Mouse (Mus musculus): ENCODE measurements around the gene Preb. TPM values are rescaled to one million over a fixed set of nuclear protein-coding genes. Genes with fewer than 3 reads are reported as not detected.

Gene Preb
- total RNA-seq, 2 experiments from 2014 or later: 115 to 137 TPM

DNA sequence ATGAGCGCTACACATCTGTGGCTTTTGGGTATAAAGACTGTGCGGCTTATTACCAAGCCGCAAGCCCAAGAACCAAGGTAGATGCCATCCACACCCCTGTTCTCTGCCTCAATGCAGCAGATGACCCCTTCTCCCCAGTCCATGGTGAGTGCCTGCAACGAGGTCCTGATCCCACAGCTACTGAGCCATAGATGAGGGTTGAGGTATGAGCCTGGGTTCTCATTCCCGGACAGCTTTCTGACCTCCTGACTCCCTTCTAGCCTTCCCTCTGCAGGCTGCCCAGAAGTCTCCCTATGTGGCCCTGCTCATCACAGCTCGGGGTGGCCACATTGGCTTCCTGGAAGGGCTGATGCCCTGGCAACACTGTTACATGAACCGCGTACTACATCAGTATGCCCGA lies 5.6 kb downstream of the Preb start:
- DNase-seq: no peak

DNA sequence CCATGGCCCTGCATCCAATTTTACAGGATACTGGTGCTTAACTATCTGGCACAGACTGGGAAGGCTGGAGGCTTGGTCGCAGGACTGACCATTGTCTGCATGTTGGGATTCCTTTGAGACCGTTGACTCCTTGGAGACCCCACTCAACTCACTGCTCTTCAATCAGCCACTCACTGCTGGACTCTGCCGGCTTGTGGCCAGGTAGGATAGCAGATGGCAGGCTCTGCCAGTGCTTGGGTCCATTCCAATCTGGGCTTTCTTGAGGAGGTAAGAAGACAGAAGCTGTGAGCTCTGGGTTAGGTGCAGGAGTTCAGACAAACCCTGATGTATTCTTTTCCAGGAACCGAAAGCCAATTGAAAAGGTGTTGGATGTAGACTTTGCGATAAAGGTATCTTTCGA lies 6.1 kb downstream of the Preb start:
- no peak for DNase-seq

GRCm38 (mm10) chr5:30952551-30952950 lies 7.6 kb downstream of the Preb start:
- no peak for DNase-seq

DNA sequence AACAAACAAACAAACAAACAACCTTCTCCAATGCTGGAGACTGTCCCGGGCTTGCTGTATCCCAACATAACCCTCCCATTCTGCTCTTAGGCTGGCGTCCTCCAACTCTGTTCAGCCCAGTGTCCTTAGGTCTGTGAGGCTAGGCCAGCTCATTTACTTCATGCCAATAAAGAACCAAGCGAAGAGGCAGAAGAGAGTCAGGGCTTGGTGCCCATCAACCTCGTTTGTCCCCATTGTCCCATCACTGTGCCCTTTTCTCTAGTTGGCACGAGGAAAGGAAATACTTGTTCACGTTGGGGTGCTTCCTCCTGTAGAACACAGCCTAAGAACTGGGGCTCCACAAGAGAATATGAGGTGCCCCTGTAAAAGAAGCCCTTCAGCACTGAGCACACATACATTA lies 8.5 kb downstream of the Preb start:
- no peak for DNase-seq

DNA sequence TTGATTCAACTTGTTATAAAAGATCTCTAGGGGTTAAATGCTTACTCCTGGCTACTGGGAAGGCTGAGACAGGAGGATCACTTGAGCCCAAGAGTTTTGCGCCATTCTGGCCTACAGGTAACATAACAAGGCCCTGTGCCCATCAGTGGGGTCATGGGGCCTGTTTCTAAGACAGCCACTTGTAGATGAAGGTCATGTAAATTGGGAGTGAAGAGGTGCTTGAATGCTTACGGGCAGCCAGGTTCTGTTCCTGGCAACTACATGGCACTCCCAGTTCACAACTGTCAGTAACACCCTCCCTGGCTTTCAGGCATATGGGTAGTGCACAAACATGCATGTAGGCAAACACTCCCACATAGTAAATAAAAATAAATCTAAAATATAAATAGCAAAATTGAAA lies 9.2 kb downstream of the Preb start:
- DNase-seq: no peak

GRCm38 (mm10) chr5:30950451-30950850 lies 9.7 kb downstream of the Preb start:
- DNase-seq: no peak

DNA sequence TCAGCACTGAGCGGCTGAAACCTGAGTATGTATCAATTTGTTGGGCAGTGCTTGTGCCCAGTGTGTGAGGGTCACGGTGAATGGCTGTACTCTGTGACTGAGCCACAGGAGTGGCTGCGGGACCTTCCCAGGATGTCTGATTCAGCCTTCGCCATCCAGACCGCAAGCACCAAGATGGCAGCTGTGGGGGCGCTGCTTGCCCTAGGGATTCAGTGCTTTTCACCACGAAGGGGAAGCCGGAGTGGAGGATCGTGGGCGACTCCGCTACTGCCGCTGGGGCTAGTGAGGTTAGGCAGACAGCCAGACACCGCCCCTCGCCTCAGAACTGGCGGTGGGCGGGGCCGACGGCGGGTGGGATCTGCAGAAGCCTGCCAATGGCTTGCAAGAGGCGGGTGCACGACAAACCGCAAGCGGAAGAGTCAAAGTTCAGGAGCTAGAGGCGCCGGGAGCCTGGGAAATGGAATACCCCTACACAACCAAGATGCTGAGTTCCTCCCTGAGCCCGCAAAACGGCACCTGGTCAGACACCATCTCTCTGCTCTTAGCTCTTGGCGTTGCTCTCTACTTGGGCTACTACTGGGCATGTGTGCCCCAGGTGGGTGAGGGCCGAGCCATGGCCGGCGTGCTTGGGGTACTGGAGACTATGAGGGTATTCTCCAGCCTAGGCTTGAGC lies 10.4 kb downstream of the Preb start:
- DNase-seq: peak; percentile 91 to 92

- DNase-seq: no peak
Measured at GRCm38 (mm10) chr5:30948620-30949019, 11.5 kb downstream of the Preb start.

DNA sequence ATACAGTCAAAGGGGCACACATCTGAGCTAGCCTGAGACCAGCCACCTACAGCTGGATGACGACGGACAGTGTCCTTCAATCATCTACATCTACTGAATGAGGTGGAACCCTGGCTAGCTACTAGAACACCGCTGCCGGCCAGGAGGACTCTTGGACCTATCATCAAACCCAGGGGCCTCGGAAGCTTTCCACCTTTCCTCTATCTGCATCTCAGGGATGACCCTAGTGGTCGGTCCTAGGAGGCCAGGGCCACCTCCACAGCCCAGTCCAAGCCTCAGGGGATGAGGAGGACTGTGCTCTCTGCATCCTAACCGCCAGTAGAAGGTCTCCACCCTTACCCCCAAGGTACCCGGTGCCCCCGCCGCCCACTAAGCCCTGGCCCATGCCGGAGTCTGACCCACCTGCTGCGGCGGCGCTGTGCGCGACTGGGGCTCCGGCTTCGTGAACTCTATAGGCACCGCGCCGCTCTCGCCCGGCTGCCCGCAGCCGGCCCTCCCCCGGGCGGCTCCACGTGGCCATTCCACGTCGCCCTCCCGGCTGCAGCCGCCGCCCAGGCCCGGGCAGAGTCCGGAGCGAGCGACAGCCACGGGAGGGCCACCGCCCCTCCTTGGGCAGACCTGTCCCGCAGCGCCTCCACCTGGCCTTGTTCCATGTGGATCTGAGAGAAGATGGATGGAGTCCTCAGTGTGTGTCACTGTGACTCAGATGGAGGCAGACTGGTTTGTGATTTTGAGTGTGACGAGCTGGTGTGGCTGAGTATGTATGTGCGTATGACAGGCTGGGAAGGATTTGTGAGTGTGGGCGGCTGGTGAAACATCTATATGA lies 15.0 kb downstream of the Preb start, which contains the start of gene Cgref1:
Cgref1 (minus strand) TSS at position 636 of the 826 bp plus-strand sequence.
- peak; percentile 62 to 68 for DNase-seq

- DNase-seq: no peak
Measured at GRCm38 (mm10) chr5:30944344-30944743, 15.8 kb downstream of the Preb start.

DNA sequence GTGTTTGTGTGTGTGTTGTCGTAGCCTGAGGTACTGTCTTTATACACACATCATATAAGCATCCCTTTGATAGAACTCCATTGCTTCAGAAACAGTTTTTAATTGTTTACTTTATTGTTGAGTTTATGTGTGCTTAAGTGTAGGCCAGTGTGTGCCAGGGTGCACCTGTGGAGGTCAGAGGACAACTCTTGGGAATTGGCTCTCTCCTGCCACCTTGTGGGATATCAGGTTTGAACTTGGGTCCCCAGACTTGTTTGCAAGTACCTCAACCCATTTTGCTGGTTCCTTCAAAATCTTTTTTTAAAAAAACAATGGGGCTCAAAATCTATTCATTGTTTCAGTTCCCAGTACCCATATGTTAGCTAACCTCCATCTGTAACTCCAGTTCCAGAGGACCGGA lies 17.2 kb downstream of the Preb start:
- no peak for DNase-seq

DNA sequence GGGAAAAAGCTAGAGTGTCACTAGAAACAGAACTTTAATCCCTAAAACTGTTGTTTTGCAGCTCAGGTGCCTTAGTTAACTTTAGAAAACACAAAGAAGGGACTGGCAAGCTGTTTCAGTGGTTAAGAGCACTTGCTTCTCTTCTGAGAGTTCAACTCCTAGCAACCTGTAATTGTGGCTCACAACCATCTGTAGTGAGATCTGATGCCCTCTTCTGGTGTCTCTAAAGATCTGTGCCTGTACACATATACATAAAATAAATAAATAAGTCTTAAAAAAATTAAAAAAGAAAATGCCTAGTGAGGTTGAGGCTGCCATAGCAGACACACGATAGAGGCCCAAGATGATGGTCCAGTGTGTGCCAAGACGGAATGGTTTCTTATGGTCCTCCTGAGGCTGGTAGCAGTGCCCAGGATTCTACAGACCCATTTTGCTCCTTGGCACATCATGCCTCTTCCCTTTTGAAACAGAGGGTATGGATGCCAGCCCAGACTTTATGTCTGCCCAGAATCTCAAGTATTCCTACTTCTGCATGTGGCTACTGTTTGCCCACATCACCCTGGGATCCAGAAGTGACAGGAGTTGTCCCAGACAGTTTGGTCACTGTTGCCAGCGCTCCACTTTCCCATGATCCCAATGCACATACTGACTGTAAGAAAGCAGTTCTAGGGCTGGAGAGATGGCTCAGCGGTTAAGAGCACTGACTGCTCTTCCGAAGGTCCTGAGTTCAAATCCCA lies 25.3 kb downstream of the Preb start:
- DNase-seq: no peak

- DNase-seq: no peak
Measured at GRCm38 (mm10) chr5:30933705-30934104, 26.5 kb downstream of the Preb start.

DNA sequence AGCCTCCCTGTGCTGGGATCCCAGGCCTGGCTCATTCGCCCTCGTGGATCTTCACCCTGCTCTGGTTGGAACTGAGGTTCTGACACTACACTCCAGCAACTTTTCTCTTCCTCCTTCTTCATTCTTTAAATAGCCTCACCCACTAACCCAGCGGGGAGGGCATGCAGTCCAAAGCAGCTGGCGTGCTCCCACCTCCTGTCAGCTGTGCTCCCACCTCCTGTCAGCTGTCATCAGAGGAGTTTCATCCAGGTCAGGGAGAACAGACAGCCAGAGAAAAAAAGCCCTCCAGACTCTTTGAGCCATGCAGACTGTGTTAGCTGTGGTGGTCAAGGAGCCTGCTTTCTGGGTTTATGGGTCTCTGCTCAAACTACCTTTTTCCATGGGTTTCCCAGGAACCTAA lies 28.8 kb downstream of the Preb start:
- no peak for DNase-seq

DNA sequence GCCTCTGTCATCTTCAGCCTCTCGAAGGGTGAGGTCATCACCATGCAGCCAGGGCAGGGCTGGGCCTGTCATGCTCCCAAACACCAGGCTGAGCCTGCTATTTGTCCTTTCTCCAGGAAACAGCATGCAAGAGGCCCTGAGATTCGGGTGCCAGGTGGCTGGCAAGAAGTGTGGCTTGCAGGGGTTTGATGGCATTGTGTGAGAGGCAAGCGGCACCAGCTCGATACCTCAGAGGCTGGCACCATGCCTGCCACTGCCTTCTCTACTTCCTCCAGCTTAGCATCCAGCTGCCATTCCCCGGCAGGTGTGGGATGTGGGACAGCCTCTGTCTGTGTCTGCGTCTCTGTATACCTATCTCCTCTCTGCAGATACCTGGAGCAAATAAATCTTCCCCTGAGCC lies 29.3 kb downstream of the Preb start:
- no peak for DNase-seq

DNA sequence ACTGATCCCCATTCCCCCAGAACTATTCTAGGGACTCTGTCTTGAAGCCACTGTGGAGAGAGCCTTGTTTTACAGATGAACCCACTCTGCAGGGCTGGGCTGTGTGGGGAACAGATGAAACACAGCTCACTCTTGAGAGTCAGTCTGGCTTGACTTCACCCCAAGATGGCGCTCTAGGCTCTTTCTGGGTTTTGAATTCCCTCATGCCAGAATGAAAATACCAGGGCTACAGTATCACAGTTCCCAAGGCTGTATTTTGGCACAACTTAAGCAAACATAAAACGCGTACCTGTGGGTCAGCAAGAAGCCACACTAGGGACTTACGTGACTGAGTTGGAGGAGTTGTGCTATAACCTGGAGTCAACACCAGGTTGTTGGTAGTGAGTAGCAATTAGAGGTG lies 30.0 kb downstream of the Preb start:
- peak; percentile 66 to 71 for DNase-seq

GRCm38 (mm10) chr5:30927945-30928529 lies 32.1 kb downstream of the Preb start:
- peak; percentile 44 to 47 for DNase-seq

- DNase-seq: no peak
Measured at GRCm38 (mm10) chr5:30926073-30926472, 34.1 kb downstream of the Preb start.

- DNase-seq: no peak
Measured at GRCm38 (mm10) chr5:30925217-30925616, 34.9 kb downstream of the Preb start.

DNA sequence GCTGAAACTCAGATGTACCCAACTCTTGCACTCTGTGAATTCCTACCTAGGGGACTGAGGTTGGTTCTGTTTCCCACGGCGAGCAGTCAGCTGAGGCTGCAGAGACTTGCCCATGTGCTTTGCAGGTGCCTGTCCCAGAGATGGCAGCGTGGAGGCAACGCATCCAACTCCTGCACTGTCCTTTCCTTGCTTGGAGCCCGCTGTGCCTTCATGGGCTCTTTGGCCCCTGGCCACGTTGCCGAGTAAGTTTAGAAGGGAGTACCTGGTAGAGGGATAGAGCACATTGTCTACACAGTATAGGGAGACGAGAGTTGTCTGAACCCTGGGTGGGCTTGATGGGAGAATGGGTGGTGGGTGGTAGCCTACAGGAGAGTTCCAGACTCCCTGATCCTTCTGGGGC lies 35.5 kb downstream of the Preb start:
- no peak for DNase-seq

DNA sequence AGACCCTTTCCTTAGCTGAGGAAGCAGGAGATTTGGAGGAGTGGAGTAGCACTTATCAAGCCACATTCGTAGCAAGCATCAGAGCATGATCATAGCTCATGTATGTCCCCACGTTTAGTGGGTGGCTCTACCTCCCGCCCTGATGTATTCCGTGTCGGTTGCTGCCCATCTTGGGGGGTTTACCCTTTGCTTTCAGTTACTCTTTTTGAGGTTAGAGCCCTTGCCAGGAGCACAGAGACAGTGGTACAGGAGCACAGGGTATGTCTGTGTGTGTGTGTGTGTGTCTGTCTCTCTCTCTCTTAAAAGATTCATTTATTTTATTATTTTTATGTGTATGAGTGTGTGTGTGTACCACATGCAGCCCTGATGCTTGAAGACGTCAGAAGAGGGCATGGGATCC lies 37.0 kb downstream of the Preb start:
- DNase-seq: no peak

DNA sequence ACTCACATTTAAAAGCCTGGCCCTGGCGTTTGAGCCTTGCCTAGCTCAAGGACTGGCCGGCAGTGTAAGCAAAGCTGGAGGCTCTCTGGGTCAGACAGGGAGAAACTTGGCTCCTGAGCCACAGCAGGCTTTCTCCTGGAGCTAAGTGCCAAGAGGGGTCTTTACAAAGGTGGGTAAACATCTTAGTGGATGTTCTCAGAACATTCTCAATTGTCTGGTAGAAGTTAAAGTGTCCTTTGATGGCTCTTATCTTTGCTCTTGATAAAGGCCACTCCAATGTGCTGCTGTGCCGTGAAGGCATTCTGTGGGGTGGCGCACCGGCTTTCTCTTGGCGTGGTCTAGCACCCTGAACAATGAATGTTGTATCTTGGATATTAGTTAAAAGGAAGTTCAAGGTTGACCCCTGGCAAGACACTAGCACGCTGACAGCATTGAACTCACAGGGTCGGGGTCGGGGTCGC lies 37.5 kb downstream of the Preb start:
- no peak for DNase-seq

Data from layer of hippocampus, postnatal 36 days (tissue).